Mouse (Mus musculus): Measurements from ENCODE around the gene Clybl. TPM values are rescaled to one million over a fixed set of nuclear protein-coding genes. Genes with fewer than 3 reads are reported as not detected.

The Clybl gene
- polyA plus RNA-seq, 1 experiment from 2014 or later: 34.3 TPM

- H3K36me3 ChIP-seq (ENCODE audit: control insufficient read depth, insufficient read depth, low read length): no peaks in the 10 kb centered on the region
- no peak overlapping the region for H3K27ac ChIP-seq (ENCODE audit: low read depth, low read length)
- H3K4me2 ChIP-seq (ENCODE audit: low read depth, low read length, severe bottlenecking): no peak overlapping the region
- no peak; the same call in 1 of the 2 replicates for ATAC-seq (replicated peaks; ENCODE audit: low FRiP score)
- no peaks in the 10 kb centered on the region for H3K9me3 ChIP-seq (ENCODE audit: control insufficient read depth, low read length)
- no peak overlapping the region for H3K4me3 ChIP-seq (ENCODE audit: low read depth, low read length)
- 63% methylated on average over 19 of the region's 19 CpGs for WGBS
- H3K4me1 ChIP-seq (replicated peaks; ENCODE audit: control insufficient read depth, insufficient read depth, low read length): peaks cover 11% of the 10 kb centered on the region
- DNase-seq (ENCODE audit: low spot score): peak; percentile 41
- peak overlapping the region; percentile 3; the same call in 1 of the 2 replicates for H3K9ac ChIP-seq (ENCODE audit: low read length)
- peaks cover 3% of the 10 kb centered on the region; the same call in 1 of the 2 replicates for H3K27me3 ChIP-seq (ENCODE audit: control insufficient read depth, insufficient read depth, low read length)
Measured at GRCm38 (mm10) chr14:122388431-122389031, 207.0 kb downstream of the Clybl start.

- H3K27me3 ChIP-seq (ENCODE audit: control insufficient read depth, insufficient read depth, low read length): peaks cover 3% of the 10 kb centered on the region; the same call in 1 of the 2 replicates
- WGBS: 87% methylated on average over 13 of the region's 13 CpGs
- H3K4me1 ChIP-seq (replicated peaks; ENCODE audit: control insufficient read depth, insufficient read depth, low read length): peaks cover 10% of the 10 kb centered on the region
- H3K9me3 ChIP-seq (ENCODE audit: control insufficient read depth, low read length): no peaks in the 10 kb centered on the region
- H3K4me2 ChIP-seq (ENCODE audit: low read depth, low read length, severe bottlenecking): no peak overlapping the region
- H3K36me3 ChIP-seq (ENCODE audit: control insufficient read depth, insufficient read depth, low read length): no peaks in the 10 kb centered on the region
- no peak overlapping the region for H3K27ac ChIP-seq (ENCODE audit: low read depth, low read length)
- no peak for ATAC-seq (replicated peaks; ENCODE audit: low FRiP score)
- peak; percentile 39 for DNase-seq (ENCODE audit: low spot score)
- no peak overlapping the region for H3K4me3 ChIP-seq (ENCODE audit: low read depth, low read length)
- no peak overlapping the region for H3K9ac ChIP-seq (ENCODE audit: low read length)
Measured at GRCm38 (mm10) chr14:122389684-122390370, 208.3 kb downstream of the Clybl start.

- H3K4me3 ChIP-seq (ENCODE audit: low read depth, low read length): no peak overlapping the region
- ATAC-seq (replicated peaks; ENCODE audit: low FRiP score) (no peak), DNase-seq (ENCODE audit: low spot score) (peak; percentile 30)
- H3K9me3 ChIP-seq (ENCODE audit: control insufficient read depth, low read length): no peaks in the 10 kb centered on the region
- 74% methylated on average over 4 of the region's 4 CpGs for WGBS
- H3K36me3 ChIP-seq (ENCODE audit: control insufficient read depth, insufficient read depth, low read length): no peaks in the 10 kb centered on the region
- peaks cover 5% of the 10 kb centered on the region; the same call in 1 of the 2 replicates for H3K4me1 ChIP-seq (replicated peaks; ENCODE audit: control insufficient read depth, insufficient read depth, low read length)
- no peak overlapping the region for H3K27ac ChIP-seq (ENCODE audit: low read depth, low read length)
- H3K27me3 ChIP-seq (ENCODE audit: control insufficient read depth, insufficient read depth, low read length): peaks cover 3% of the 10 kb centered on the region; the same call in 1 of the 2 replicates
- no peak overlapping the region for H3K9ac ChIP-seq (ENCODE audit: low read length)
- H3K4me2 ChIP-seq (ENCODE audit: low read depth, low read length, severe bottlenecking): no peak overlapping the region
Measured at GRCm38 (mm10) chr14:122390935-122391334, 209.4 kb downstream of the Clybl start.

DNA sequence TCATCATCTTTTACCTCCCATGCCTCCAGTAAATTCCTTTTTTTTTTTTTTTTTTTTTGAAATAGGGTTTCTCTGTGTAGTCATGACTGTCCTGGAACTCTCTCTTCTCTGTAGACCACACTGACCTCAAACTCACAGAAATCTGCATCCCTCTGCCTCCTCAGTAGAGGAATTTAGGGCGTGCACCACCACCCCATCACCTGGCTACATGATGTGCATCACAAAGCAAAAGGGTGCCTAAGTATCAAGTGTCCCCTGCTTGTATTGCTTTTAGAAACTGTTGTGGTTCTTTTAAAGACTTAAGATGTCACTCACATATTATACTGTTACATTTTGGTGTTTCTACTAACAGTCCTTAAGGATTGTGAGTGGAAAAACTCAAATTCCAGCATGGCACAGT is 211.6 kb downstream of the Clybl start:
- ATAC-seq (replicated peaks; ENCODE audit: low FRiP score): no peak
- H3K4me1 ChIP-seq (replicated peaks; ENCODE audit: control insufficient read depth, insufficient read depth, low read length): peaks cover 5% of the 10 kb centered on the region; the same call in 1 of the 2 replicates
- H3K9me3 ChIP-seq (ENCODE audit: control insufficient read depth, low read length): no peaks in the 10 kb centered on the region
- no peaks in the 10 kb centered on the region for H3K36me3 ChIP-seq (ENCODE audit: control insufficient read depth, insufficient read depth, low read length)
- H3K27ac ChIP-seq (ENCODE audit: low read depth, low read length): no peak overlapping the region
- no peaks in the 10 kb centered on the region; the same call in 1 of the 2 replicates for H3K27me3 ChIP-seq (ENCODE audit: control insufficient read depth, insufficient read depth, low read length)
- H3K4me3 ChIP-seq (ENCODE audit: low read depth, low read length): no peak overlapping the region
- H3K4me2 ChIP-seq (ENCODE audit: low read depth, low read length, severe bottlenecking): no peak overlapping the region
- no peak overlapping the region for H3K9ac ChIP-seq (ENCODE audit: low read length)
- DNase-seq (ENCODE audit: low spot score): peak; percentile 33
- WGBS: 84% methylated on average over 1 of the region's 1 CpGs

DNA sequence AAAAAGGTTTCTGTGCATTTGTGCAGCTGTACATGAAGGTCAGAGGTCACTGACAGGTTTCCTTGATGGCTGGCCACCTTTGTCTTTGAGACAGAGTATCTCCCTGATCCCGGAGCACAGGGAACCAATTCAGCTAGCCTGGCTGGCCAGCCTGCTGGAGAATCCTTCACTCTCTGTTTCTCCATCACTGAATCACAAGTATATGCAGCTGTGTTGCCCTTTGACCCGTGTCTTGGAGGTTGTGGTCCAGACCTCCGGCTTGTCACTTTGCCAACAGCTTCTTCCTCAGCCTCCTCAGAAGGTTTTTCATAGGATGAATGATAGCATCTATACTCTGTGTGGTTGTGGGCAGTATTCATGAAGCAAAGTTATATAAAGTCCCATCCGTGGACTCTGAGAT is 217.2 kb downstream of the Clybl start:
- Histone ChIP-seq H3K27ac (ENCODE audit: low read depth, low read length) (no peak overlapping the region), H3K27me3 (ENCODE audit: control insufficient read depth, insufficient read depth, low read length) (peaks cover 3% of the 10 kb centered on the region; the same call in 1 of the 2 replicates), H3K9me3 (ENCODE audit: control insufficient read depth, low read length) (no peaks in the 10 kb centered on the region), H3K4me3 (ENCODE audit: low read depth, low read length) (no peak overlapping the region), H3K4me2 (ENCODE audit: low read depth, low read length, severe bottlenecking) (no peak overlapping the region), H3K36me3 (ENCODE audit: control insufficient read depth, insufficient read depth, low read length) (no peaks in the 10 kb centered on the region), H3K4me1 (replicated peaks; ENCODE audit: control insufficient read depth, insufficient read depth, low read length) (peaks cover 12% of the 10 kb centered on the region), H3K9ac (ENCODE audit: low read length) (no peak overlapping the region)
- WGBS: 77% methylated on average over 4 of the region's 4 CpGs
- DNase-seq (ENCODE audit: low spot score) (peak; percentile 40), ATAC-seq (replicated peaks; ENCODE audit: low FRiP score) (no peak)

GRCm38 (mm10) chr14:122399906-122400305 is 218.4 kb downstream of the Clybl start:
- no peaks in the 10 kb centered on the region for H3K36me3 ChIP-seq (ENCODE audit: control insufficient read depth, insufficient read depth, low read length)
- DNase-seq (ENCODE audit: low spot score) (peak; percentile 37), ATAC-seq (replicated peaks; ENCODE audit: low FRiP score) (no peak)
- no peak overlapping the region for H3K9ac ChIP-seq (ENCODE audit: low read length)
- no peaks in the 10 kb centered on the region for H3K9me3 ChIP-seq (ENCODE audit: control insufficient read depth, low read length)
- 81% methylated on average over 5 of the region's 5 CpGs for WGBS
- no peak overlapping the region for H3K4me3 ChIP-seq (ENCODE audit: low read depth, low read length)
- H3K27me3 ChIP-seq (ENCODE audit: control insufficient read depth, insufficient read depth, low read length): peaks cover 9% of the 10 kb centered on the region
- H3K4me1 ChIP-seq (replicated peaks; ENCODE audit: control insufficient read depth, insufficient read depth, low read length): peaks cover 16% of the 10 kb centered on the region
- no peak overlapping the region for H3K27ac ChIP-seq (ENCODE audit: low read depth, low read length)
- no peak overlapping the region for H3K4me2 ChIP-seq (ENCODE audit: low read depth, low read length, severe bottlenecking)

DNA sequence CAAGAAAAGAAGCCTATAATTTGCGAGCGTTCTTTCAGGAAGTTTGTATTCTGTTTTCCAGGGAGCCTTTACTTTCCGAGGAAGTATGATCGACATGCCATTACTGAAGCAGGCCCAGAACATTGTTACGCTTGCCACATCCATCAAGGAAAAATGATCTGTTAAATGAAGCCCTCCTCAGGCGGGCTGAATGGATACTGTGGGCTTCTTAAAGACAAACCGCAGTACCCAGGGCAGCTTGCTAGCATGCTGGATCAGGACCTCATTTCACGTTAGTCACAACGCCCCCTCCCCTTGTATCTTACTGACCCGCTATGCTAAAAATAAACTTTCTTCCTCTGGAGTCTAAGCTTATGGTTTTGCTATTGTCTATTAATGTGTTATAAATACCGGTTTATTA is 220.4 kb downstream of the Clybl start:
- Histone ChIP-seq H3K9me3 (ENCODE audit: control insufficient read depth, low read length) (no peaks in the 10 kb centered on the region), H3K4me2 (ENCODE audit: low read depth, low read length, severe bottlenecking) (no peak overlapping the region), H3K4me3 (ENCODE audit: low read depth, low read length) (no peak overlapping the region), H3K4me1 (replicated peaks; ENCODE audit: control insufficient read depth, insufficient read depth, low read length) (peaks cover 30% of the 10 kb centered on the region), H3K9ac (ENCODE audit: low read length) (no peak overlapping the region), H3K27ac (ENCODE audit: low read depth, low read length) (no peak overlapping the region), H3K36me3 (ENCODE audit: control insufficient read depth, insufficient read depth, low read length) (no peaks in the 10 kb centered on the region), H3K27me3 (ENCODE audit: control insufficient read depth, insufficient read depth, low read length) (peaks cover 14% of the 10 kb centered on the region)
- ATAC-seq (replicated peaks; ENCODE audit: low FRiP score) (no peak), DNase-seq (ENCODE audit: low spot score) (no peak)
- 55% methylated on average over 11 of the region's 11 CpGs for WGBS

DNA sequence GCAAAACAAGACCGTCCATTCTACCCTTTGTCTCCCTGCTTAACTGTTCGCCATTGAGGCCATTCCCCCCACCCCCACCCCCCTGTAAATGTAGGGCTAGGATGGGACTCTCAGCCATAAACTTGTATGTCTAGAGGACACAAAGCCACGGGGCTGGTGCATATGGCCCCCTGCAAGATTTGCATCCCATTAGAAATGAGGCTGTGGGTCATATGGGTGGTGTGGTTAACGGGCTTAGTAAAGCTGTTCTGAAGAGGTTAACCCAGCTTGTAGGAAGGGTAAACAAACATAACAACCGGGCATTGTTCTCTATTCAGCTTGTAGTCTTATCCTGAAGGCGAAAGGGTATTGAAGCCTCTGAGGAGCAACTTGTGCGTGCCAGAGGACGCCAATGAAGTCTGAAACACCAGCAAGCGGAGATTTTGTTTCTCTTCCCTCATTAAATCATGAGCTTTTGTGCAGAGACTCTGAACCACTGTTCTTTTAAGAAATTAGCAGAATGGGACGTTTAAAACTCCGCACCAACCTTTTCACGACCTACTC is 221.3 kb downstream of the Clybl start:
- Histone ChIP-seq H3K9ac (ENCODE audit: low read length) (no peak overlapping the region), H3K4me3 (ENCODE audit: low read depth, low read length) (no peak overlapping the region), H3K9me3 (ENCODE audit: control insufficient read depth, low read length) (no peaks in the 10 kb centered on the region), H3K4me2 (ENCODE audit: low read depth, low read length, severe bottlenecking) (peak overlapping the region; percentile 9; the same call in 1 of the 2 replicates), H3K4me1 (replicated peaks; ENCODE audit: control insufficient read depth, insufficient read depth, low read length) (peaks cover 32% of the 10 kb centered on the region), H3K27me3 (ENCODE audit: control insufficient read depth, insufficient read depth, low read length) (peaks cover 14% of the 10 kb centered on the region), H3K36me3 (ENCODE audit: control insufficient read depth, insufficient read depth, low read length) (no peaks in the 10 kb centered on the region), H3K27ac (ENCODE audit: low read depth, low read length) (no peak overlapping the region)
- DNase-seq (ENCODE audit: low spot score) (no peak), ATAC-seq (replicated peaks; ENCODE audit: low FRiP score) (peak; percentile 45)
- whole genome bisulfite sequencing: 9% methylated on average over 12 of the region's 12 CpGs
